Mouse (Mus musculus): ENCODE measurements at regions not wholly inside any gene's neighbourhood (a gene's known extent, or its start where the extent isn't known, plus 50 kb on each side); places are given as distances from the start of the nearest gene placed in this dataset.

DNA sequence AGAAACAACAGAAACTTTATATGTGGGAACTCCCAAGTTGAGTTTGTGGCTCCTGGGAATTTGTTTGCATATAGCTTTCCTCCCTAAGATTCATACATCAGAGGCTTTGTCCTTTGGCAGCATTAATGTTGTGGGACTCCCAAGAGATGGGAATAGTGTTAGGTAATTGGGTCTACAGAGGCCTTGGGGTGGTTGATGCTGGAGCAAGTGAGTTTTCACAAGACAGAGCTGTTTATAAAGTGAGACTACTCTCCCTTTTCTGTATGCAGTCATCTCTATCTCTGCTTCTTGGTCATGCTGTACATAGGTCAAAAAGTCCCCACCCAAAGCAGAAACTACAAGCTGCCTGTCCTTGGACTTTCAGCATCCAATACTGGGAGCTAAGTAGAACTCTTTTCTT is 59.4 kb upstream of the Igbp1b start:
- no peak for TF ChIP-seq CTCF (IDR thresholded peaks at IDR 0.05; ENCODE audit: low read depth)
- no peak for TF ChIP-seq EP300 (IDR thresholded peaks at IDR 0.05; ENCODE audit: low read depth)
